8 mouse cellular contexts compared by ENCODE assay signal in genomic region chr11:94211124-94211603, GRCm38 (mm10). TPM values are rescaled to one million over a fixed set of nuclear protein-coding genes. Genes with fewer than 3 reads are reported as not detected.
DNase-seq lines count a peak whose midpoint lies in the region; ATAC-seq and TF ChIP-seq lines count a peak whose summit lies in the region.

Tob1 (plus strand) TSS chr11:94211454.

- intact Hi-C loops in heart, postnatal 25 days (cut with DNase I), result loop anchor here (2.0 to 5.0 kb wide), 2 partner anchors 50 to 116 kb away; partner anchors contain the start of gene Ankrd40

- peaks cover 38% of the 10 kb centered on the region for H3K4me1 ChIP-seq in forebrain, embryonic 15.5 days
- H3K4me1 ChIP-seq in lung, adult 2 months (ENCODE audit: control insufficient read depth, insufficient read depth, low read length), result no peaks in the 10 kb centered on the region

- H3K4me2 ChIP-seq in forebrain, embryonic 15.5 days (replicated peaks), result peak within 1 kb of the TSS; percentile 97

- WGBS in forebrain, embryonic 15.5 days, result under 1% methylated on average over 40 of the region's 55 CpGs
- 1% methylated on average over 46 of the region's 55 CpGs for WGBS in lung, adult 2 months

- H3K9ac ChIP-seq in forebrain, embryonic 15.5 days (replicated peaks), result peak within 1 kb of the TSS; percentile 92

- no peaks in the 10 kb centered on the region for H3K27me3 ChIP-seq in forebrain, embryonic 15.5 days

- peak; percentile 100 for DNase-seq in ES-CJ7 (ENCODE audit: low read depth, low spot score)
- peak; percentile 98 for DNase-seq in cerebellum, adult 11 months
- peak; percentile 97 for DNase-seq in heart, postnatal 25 days (ENCODE audit: low spot score)
- DNase-seq in layer of hippocampus, adult 18-20 months (ENCODE audit: low spot score in 2 of 2), result peak; percentile 98
- DNase-seq in lung, adult 2 months, result peak; percentile 94
- peak; percentile 98 to 99 for DNase-seq in thymus, adult 18-20 months

- H3K27ac ChIP-seq in forebrain, embryonic 15.5 days (replicated peaks), result peak within 1 kb of the TSS; percentile 99

- ATAC-seq in forebrain, embryonic 15.5 days (replicated peaks), result peak; percentile 96
- peak; percentile 86 for ATAC-seq in neutrophil, adult 5-6 weeks (ENCODE audit: extremely low read depth, insufficient number of reproducible peaks, low FRiP score, poor library complexity, severe bottlenecking)

- no peaks in the 10 kb centered on the region for H3K9me3 ChIP-seq in forebrain, embryonic 15.5 days

- TF ChIP-seq POLR2A in lung, adult 2 months (IDR thresholded peaks at IDR 0.05; ENCODE audit: borderline replicate concordance, extremely low read depth, low read depth, low read length), result peak; percentile 100

- TF ChIP-seq CTCF in lung, adult 2 months (IDR thresholded peaks at IDR 0.05; ENCODE audit: insufficient read depth, low read length), result no peak

- peaks cover 9% of the 10 kb centered on the region for H3K36me3 ChIP-seq in forebrain, embryonic 15.5 days

- H3K4me3 ChIP-seq in forebrain, embryonic 15.5 days, result peak within 1 kb of the TSS; percentile 93
- H3K4me3 ChIP-seq in lung, adult 2 months (replicated peaks; ENCODE audit: extremely low read depth, low read depth, low read length), result peak within 1 kb of the TSS; percentile 76

RNA-seq across cellular contexts. Expression of gene Tob1, which starts in this region (rescaled TPM):
- polyA plus RNA-seq in forebrain, embryonic 15.5 days (2015; fragmentation: Nextera tagmentation; extraction: Ambion mirVana), result 45.8 and 46.5 TPM in 2 replicates
- total RNA-seq in heart, postnatal 25 days (2021), result 10 to 100 TPM; 57.2 to 60.6 TPM
- total RNA-seq in layer of hippocampus, adult 18-20 months (2021), result 10 to 100 TPM; 46.3 to 48.6 TPM
- polyA plus RNA-seq in lung, adult 2 months (2012; rRNA removed), result 27.9 and 37.2 TPM in 2 replicates
- total RNA-seq in neutrophil, adult 5-6 weeks (2017), result 32.8 and 39.6 TPM in 2 replicates

Comparison
In these comparisons a context has a peak if more than half of its experiments do, and no peak if none do; other contexts are left out.
1. Peak in every context shown above with its lines: DNase-seq, ATAC-seq, H3K4me3 ChIP-seq and H3K27ac ChIP-seq.